Mouse (Mus musculus): ENCODE data around the gene Gm10518. TPM values are rescaled to one million over a fixed set of nuclear protein-coding genes. Genes with fewer than 3 reads are reported as not detected.

The Gm10518 gene
- polyA plus RNA-seq (2015; fragmentation: Nextera tagmentation; extraction: Ambion mirVana) = 0.13 TPM in 1 of 2 replicates, not detected in the other

DNA sequence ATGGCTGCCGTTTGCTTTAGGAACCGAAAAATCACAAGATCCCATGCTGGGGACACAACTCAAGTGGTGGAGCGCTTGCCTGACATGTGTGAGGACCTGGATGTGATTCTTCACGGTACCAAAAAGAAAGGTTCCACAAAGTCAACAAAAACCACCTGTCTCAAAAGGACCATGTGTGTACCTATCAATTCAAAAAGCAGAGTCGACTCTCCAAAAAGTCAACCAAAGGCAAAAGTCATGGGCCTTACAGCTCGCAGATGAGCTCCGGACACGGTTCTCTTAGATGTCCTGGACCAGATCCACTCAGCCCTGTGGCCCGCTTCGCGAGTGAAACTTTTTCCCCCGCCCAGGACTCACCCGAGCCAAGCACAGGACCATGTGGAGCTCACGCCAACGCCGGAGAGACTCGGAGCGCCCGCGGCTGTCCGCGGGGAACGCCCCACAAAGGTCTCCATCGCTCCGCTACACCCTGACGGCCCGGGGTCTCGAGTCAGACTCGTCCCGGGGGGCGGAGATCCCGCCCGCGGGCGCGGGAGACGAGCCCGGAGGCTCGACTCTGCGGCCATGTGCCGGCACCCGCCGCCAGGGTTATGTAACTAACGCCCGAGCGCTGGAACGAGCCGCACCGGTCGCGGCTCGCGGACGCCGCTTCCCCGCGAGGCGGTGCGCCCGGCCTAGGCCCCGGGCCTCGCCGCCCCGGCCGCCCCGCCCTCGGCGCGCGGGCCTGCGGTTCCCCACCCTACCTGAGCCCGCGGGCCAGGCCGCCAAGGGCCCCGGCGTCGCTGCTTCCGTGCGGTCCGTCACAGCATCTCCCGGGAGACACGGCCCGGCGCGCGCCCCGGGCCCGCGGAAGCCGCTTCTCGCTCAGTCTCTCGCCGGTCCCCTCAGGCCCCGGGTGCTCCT, at the start of gene Gm10518:
Gene Gm10518 (plus strand): TSS at position 767 of the 903 bp plus-strand sequence.
- H3K9ac ChIP-seq = peak within 1 kb of the TSS; percentile 97
- peak; percentile 62; the same call in 1 of the 2 replicates for ATAC-seq (ENCODE audit: low FRiP score, low read depth)
- H3K9me3 ChIP-seq = no peaks in the 10 kb centered on the region
- peak within 1 kb of the TSS; percentile 99 for H3K27ac ChIP-seq
- WGBS = under 1% methylated on average over 84 of the region's 94 CpGs
- H3K4me2 ChIP-seq (replicated peaks) = peak within 1 kb of the TSS; percentile 76
- H3K4me3 ChIP-seq = peak within 1 kb of the TSS; percentile 91
- H3K27me3 ChIP-seq = no peaks in the 10 kb centered on the region
- peaks cover 14% of the 10 kb centered on the region for H3K36me3 ChIP-seq
- H3K4me1 ChIP-seq = peaks cover 15% of the 10 kb centered on the region

GRCm38 (mm10) chr1:179756477-179756876, 46.7 kb upstream of the Gm10518 start:
- Histone ChIP-seq H3K27me3 (no peaks in the 10 kb centered on the region), H3K4me3 (no peak overlapping the region), H3K36me3 (peaks cover 79% of the 10 kb centered on the region), H3K9me3 (no peaks in the 10 kb centered on the region), H3K27ac (no peak overlapping the region), H3K4me1 (no peaks in the 10 kb centered on the region), H3K4me2 (replicated peaks) (no peak overlapping the region), H3K9ac (no peak overlapping the region)
- ATAC-seq (ENCODE audit: low FRiP score, low read depth) = no peak

DNA sequence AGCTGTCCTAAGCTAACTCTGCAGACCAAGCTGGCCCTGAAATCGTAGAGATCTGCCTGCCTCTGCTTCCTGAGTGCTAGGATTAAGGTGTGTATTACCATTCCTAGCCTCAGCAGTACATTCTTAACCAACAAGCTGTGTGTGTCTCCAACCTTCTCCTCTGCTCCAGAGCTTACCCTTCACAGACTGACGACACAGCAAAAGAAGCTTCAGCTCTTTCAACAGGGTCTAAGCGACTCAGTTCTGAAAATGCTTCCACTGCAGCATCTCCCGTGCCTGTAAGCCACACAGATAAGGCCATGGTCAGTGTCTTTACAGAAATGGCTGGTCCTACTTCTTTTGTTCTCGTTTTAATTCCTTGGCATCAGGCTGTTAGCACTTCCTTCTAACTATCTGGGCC, 43.1 kb upstream of the Gm10518 start:
- Histone ChIP-seq H3K4me3 (no peak overlapping the region), H3K9ac (no peak overlapping the region), H3K36me3 (peaks cover 83% of the 10 kb centered on the region), H3K9me3 (no peaks in the 10 kb centered on the region), H3K4me2 (replicated peaks) (no peak overlapping the region), H3K27ac (no peak overlapping the region), H3K4me1 (no peaks in the 10 kb centered on the region), H3K27me3 (no peaks in the 10 kb centered on the region)
- WGBS = 95% methylated on average over 5 of the region's 5 CpGs
- no peak for ATAC-seq (ENCODE audit: low FRiP score, low read depth)

GRCm38 (mm10) chr1:179760553-179760952, 42.6 kb upstream of the Gm10518 start:
- Histone ChIP-seq H3K36me3 (peaks cover 82% of the 10 kb centered on the region), H3K27ac (no peak overlapping the region)
- WGBS = 90% methylated on average over 4 of the region's 4 CpGs

DNA sequence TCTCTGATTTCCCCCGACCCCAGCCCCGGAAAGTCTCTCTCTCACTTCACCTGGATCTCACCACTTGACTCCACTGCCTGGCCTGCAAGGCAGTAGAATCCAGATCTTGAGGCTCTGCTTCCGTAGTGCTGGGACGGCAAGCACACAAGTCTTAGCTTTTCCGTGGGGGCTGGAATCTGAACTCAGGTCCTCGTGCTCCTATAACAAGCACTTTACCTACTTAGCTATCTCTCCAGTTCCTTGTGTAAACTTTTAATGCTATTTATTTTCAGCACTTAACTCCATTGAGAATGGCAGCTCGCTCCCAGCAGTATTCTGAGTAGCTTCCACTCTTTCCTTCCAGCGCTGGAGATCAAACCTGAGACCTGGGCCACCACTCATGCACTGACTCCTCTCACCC, 26.3 kb upstream of the Gm10518 start:
- Histone ChIP-seq H3K27me3 (no peaks in the 10 kb centered on the region), H3K4me3 (no peak overlapping the region), H3K9ac (no peak overlapping the region), H3K4me1 (no peaks in the 10 kb centered on the region), H3K4me2 (replicated peaks) (no peak overlapping the region), H3K36me3 (peaks cover 79% of the 10 kb centered on the region), H3K27ac (no peak overlapping the region), H3K9me3 (no peaks in the 10 kb centered on the region)
- WGBS = 96% methylated on average over 8 of the region's 8 CpGs
- no peak for ATAC-seq (ENCODE audit: low FRiP score, low read depth)

More at GRCm38 (mm10) chr1:179760553-179760952, 42.6 kb upstream of the Gm10518 start:
- no peak for ATAC-seq (ENCODE audit: low FRiP score, low read depth)
- Histone ChIP-seq H3K9me3 (no peaks in the 10 kb centered on the region), H3K4me3 (no peak overlapping the region), H3K4me1 (no peaks in the 10 kb centered on the region), H3K27me3 (no peaks in the 10 kb centered on the region), H3K4me2 (replicated peaks) (no peak overlapping the region), H3K9ac (no peak overlapping the region)

GRCm38 (mm10) chr1:179784098-179784497, 19.1 kb upstream of the Gm10518 start:
- H3K4me3 ChIP-seq = no peak overlapping the region
- H3K27ac ChIP-seq = no peak overlapping the region
- peaks cover 79% of the 10 kb centered on the region for H3K36me3 ChIP-seq
- no peaks in the 10 kb centered on the region for H3K9me3 ChIP-seq
- no peaks in the 10 kb centered on the region for H3K27me3 ChIP-seq
- no peak for ATAC-seq (ENCODE audit: low FRiP score, low read depth)
- no peak overlapping the region for H3K9ac ChIP-seq
- 86% methylated on average over 4 of the region's 4 CpGs for WGBS
- H3K4me1 ChIP-seq = no peaks in the 10 kb centered on the region
- H3K4me2 ChIP-seq (replicated peaks) = no peak overlapping the region

GRCm38 (mm10) chr1:179785502-179785901, 17.7 kb upstream of the Gm10518 start:
- Histone ChIP-seq H3K4me2 (replicated peaks) (no peak overlapping the region), H3K9ac (no peak overlapping the region), H3K4me3 (no peak overlapping the region), H3K9me3 (no peaks in the 10 kb centered on the region), H3K4me1 (no peaks in the 10 kb centered on the region), H3K27me3 (no peaks in the 10 kb centered on the region), H3K36me3 (peaks cover 79% of the 10 kb centered on the region), H3K27ac (no peak overlapping the region)
- no peak for ATAC-seq (ENCODE audit: low FRiP score, low read depth)
- 92% methylated on average over 5 of the region's 5 CpGs for WGBS

DNA sequence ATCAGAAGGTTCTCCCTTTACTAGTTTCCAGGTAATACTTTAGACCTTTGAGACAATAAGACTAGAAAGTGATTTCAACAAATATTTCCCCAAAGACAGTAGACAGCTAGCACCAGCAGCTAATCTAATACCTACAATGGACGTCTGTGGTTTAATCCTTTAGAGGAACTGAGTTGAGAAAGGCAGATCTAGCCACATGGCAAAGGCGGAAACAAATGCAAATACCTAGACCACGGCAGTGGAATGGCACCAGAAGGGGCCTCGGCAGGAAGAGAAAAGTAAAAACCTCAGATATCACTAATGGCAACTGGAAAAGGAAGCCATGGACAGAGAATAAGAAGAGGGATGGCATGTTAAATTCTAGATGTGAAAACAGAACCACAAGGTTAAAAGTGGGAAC, 15.9 kb upstream of the Gm10518 start:
- no peak overlapping the region for H3K4me2 ChIP-seq (replicated peaks)
- H3K9me3 ChIP-seq = no peaks in the 10 kb centered on the region
- H3K27ac ChIP-seq = no peak overlapping the region
- H3K27me3 ChIP-seq = no peaks in the 10 kb centered on the region
- no peak for ATAC-seq (ENCODE audit: low FRiP score, low read depth)
- no peak overlapping the region for H3K9ac ChIP-seq
- no peaks in the 10 kb centered on the region for H3K4me1 ChIP-seq
- H3K4me3 ChIP-seq = no peak overlapping the region
- H3K36me3 ChIP-seq = peaks cover 85% of the 10 kb centered on the region
- WGBS = 85% methylated on average over 4 of the region's 4 CpGs

DNA sequence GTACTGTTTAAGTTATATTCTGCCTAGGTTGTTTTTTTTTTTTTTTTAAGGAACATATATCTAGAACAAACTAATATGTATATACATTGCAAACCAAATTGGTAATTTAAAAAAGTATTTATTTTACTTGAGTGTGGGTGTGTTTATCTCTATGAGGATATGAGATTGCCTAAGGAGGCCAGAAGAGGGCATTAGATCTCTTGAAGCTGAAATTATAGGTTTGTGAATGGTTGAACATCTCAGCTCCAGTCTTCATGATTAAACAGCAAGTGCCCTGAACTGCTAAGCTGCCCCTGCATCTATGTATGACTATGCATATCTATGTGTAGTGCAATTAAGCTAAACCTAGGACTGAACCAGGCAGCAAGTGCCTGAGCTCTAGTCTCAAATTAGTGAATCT, 4.4 kb upstream of the Gm10518 start:
- no peaks in the 10 kb centered on the region for H3K9me3 ChIP-seq
- H3K27me3 ChIP-seq = no peaks in the 10 kb centered on the region
- H3K4me1 ChIP-seq = peaks cover 15% of the 10 kb centered on the region
- H3K36me3 ChIP-seq = peaks cover 43% of the 10 kb centered on the region
- no peak overlapping the region for H3K27ac ChIP-seq
- H3K9ac ChIP-seq = no peak overlapping the region
- no peak overlapping the region for H3K4me2 ChIP-seq (replicated peaks)
- no peak for ATAC-seq (ENCODE audit: low FRiP score, low read depth)
- H3K4me3 ChIP-seq = no peak overlapping the region

- WGBS = under 1% methylated on average over 47 of the region's 56 CpGs
- Histone ChIP-seq H3K27ac (peak within 1 kb of the TSS; percentile 99), H3K4me1 (peaks cover 15% of the 10 kb centered on the region), H3K9me3 (no peaks in the 10 kb centered on the region), H3K4me2 (replicated peaks) (peak within 1 kb of the TSS; percentile 76), H3K27me3 (no peaks in the 10 kb centered on the region), H3K36me3 (peaks cover 7% of the 10 kb centered on the region), H3K9ac (peak within 1 kb of the TSS; percentile 97), H3K4me3 (peak within 1 kb of the TSS; percentile 91)
- ATAC-seq (ENCODE audit: low FRiP score, low read depth) = peak; percentile 99
These were observed 450 bp downstream of the Gm10518 start, which contains the start of gene Ahctf1 for GRCm38 (mm10) chr1:179803513-179804139. Gene Ahctf1, minus strand, starts transcription at chr1:179803680.

DNA sequence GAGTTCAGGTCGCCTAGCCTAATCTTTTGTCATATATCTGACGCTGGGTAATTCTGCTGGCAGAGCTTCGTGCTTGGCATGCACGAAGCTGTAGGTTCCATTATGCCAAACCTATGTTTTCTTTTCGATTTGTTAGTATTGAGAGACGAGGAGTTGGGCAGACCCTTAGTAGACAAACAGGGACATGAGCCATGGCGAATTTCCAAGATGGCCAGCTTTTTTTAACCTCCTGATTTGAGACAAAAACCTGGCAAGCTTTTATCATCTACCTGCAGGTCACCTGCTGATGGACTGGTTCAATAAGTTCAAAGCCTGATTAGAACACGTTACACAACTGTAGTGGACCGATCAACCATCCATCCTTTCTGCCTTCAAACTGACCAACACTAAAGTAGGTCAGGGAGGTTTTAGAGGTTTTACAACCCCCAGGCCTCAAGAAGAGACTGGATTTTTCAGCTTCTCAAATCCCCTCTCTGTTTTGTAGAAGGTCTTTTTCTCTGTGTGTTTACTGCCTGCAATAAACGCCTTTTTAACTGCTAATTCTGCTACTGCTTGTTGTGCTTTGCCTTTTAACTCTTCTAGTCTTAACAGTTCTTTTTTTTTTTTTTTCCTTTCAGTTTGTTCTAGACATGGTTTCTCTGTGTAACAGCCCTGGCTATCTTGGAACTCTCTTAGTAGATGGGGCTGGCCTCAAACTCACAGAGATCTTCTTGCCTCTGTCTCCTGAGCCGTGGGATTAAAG, 1.1 kb downstream of the Gm10518 start:
- 26% methylated on average over 11 of the region's 11 CpGs for WGBS

DNA sequence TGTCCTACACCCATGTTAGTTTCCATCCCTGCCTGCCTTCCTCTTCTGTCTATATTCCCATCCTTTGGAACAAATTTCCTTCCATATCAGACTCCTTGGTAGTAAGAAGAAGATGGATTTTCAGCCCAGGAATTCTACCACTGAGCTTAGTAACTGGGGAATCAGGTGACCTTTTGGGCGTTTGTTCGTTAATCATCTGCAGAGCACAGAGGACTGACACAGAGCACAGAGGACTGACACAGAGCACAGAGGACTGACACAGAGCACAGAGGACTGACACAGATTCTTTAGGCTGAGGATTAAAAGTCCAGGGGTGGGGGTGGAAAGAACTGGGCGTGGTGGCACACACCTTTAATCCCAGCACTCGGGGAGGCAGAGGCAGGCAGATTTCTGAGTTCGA, 2.6 kb downstream of the Gm10518 start:
- peaks cover 15% of the 10 kb centered on the region for H3K4me1 ChIP-seq
- no peak overlapping the region for H3K9ac ChIP-seq
- ATAC-seq (ENCODE audit: low FRiP score, low read depth) = no peak
- 82% methylated on average over 5 of the region's 5 CpGs for WGBS
- H3K36me3 ChIP-seq = no peaks in the 10 kb centered on the region
- H3K4me3 ChIP-seq = no peak overlapping the region
- H3K4me2 ChIP-seq (replicated peaks) = no peak overlapping the region
- no peak overlapping the region for H3K27ac ChIP-seq
- H3K27me3 ChIP-seq = no peaks in the 10 kb centered on the region
- H3K9me3 ChIP-seq = no peaks in the 10 kb centered on the region

More for the DNA sequence above, 1.1 kb downstream of the Gm10518 start:
- H3K9ac ChIP-seq = peak overlapping the region; percentile 57
- peak overlapping the region; percentile 91 for H3K4me3 ChIP-seq
- no peaks in the 10 kb centered on the region for H3K9me3 ChIP-seq
- ATAC-seq (ENCODE audit: low FRiP score, low read depth) = no peak
- H3K27ac ChIP-seq = peak overlapping the region; percentile 99
- peak overlapping the region; percentile 76 for H3K4me2 ChIP-seq (replicated peaks)
- H3K27me3 ChIP-seq = no peaks in the 10 kb centered on the region
- peaks cover 1% of the 10 kb centered on the region; the same call in 1 of the 2 replicates for H3K36me3 ChIP-seq
- H3K4me1 ChIP-seq = peaks cover 15% of the 10 kb centered on the region
